Mouse (Mus musculus) gastrocnemius, postnatal 10 days (tissue): ENCODE measurements around the gene Samd4b. TPM values are rescaled to one million over a fixed set of nuclear protein-coding genes. Genes with fewer than 3 reads are reported as not detected.
"Not testable (repeated sequence)": the region's sequence is repeated elsewhere in the genome, so short reads cannot be mapped to it uniquely, and the experiment has no call there.

ENCODE experiments used
- DNase-seq: peaks from one replicate; pipeline ENCODE4 v3.0.0; 2021; ENCODE audit warnings: mixed read lengths
- total RNA-seq, 2 experiments: library from RNA; stranded (reverse); gene quantifications; 2 replicates each; pipeline ENCODE4 v1.2.3; 2021

Gene Samd4b
- total RNA-seq, 2 experiments from 2014 or later: 24.7 to 27.5 TPM

DNA sequence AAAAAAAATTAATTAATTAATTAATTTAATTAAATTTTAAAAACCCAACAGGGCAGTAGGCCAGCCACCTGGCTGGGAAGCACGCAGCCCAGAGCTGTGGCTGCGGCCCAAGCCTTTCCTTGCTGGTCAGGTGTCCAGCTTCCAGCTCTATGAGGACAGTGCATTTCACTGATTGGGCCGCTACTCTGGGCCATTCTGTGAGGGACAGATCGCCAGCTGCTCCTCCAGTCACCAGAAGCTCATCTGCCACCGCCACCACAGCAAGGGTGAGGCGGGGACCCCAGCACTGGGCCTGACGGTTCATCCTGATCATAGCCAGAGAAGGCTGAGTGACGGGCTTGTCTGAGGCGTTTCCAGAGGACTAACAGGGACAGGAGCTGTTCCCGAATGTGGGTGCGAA is 36.0 kb downstream of the Samd4b start:
- no peak for DNase-seq

DNA sequence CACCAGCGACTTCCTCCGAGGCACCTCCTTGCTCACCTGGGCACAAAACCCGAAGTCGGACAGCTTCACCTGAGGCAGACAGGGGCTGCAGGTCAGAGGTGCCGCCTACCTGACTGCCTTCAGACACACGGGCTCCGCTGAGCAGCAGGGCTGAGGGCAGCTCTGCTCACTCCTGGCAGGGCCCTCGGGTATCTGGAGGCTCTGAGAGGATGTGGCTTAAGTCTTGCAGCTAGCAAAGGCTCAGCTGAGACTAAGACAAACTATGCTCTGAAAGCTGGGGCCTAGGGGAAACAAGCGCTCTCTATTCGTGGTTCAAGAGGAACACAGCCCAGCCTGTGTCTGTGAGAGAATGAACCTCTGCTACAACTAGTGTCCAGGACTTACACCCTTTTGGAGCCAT is 37.1 kb downstream of the Samd4b start:
- DNase-seq: no peak

DNA sequence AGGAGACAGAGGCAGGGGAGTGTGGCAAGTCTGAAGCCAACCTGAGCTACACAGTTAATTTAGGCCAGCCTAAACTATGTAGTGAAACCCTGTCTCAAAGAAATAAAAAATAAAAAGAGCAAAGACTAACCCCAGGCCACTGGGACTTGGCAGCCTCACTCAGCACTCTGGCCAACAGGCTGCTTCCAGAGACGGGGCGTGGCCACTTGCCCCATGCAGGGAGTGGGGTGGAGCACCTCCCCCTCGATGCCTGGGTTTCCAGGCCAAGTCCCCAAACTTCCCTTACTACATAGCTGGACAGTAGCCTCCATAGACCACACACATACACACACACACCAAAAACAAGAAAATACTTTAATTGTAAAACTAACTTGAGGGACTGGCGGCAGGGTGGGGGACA is 39.5 kb downstream of the Samd4b start:
- DNase-seq: peak; percentile 62

DNA sequence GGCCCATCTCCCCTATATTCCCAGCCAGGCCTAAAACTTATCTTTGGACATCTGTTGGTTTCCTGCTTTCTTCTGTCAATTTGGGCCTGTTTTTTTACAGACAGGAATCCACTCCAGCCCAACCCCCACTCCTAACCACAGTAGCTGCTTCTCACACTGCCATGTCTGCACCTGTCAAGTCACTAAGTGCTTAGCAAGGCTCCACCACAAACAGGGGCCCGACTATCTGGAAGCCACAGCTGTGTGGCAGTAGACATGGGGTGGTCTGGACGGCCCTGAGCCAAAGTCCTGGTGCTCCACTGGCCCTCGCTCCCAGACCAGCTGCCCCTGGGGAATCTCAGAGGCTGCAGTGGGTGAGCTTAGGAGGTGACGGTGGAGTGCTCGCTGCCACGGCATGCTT is 40.2 kb downstream of the Samd4b start:
- DNase-seq: no peak

DNA sequence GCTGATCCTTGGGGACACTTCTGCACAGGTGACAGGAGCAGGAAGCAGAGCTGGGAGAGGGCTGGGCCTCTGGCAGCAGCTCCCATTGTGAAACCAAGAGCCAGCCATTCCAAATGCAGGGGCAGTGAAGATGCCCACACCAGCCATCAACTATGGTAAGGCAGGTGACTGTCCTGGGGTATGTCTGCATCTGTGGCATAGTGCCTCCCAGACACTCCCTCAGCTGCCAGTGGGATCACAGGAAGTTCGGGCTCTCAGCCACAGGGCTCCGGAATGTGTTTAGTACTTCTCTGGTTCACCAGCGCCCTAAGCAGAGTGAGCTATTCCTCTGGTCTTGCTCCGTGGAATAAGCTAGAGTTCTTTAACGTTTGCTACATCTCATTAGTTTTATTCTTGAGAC is 40.9 kb downstream of the Samd4b start:
- DNase-seq: no peak

DNA sequence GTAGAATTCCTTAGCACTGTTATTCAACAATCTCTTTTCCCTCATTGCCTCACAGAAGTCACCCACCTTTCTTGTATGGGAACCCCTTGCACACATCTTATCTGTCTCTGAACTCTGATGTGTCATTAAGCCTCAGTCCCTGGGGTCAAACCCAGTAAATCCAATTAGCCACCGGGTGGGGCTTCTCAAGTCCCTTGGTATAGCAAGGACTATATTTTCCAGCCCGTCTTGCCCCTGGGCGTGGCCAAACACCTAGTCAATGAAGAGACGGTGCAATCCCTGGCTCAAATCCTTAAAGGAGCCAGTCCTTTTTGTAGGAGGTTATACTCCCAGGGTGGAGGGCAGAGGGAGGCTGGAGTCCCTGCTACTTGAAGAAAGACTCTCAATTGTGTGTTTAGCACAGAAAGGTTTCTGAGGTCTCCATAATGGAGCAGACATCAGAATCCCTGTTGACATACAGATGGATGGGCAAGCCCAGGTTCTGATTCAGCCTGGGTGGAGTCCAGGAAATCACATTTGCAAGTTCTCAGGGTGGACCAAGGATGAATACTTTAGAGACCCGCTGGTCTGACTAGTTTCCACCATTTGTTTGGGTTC is 41.9 kb downstream of the Samd4b start:
- no peak for DNase-seq

DNA sequence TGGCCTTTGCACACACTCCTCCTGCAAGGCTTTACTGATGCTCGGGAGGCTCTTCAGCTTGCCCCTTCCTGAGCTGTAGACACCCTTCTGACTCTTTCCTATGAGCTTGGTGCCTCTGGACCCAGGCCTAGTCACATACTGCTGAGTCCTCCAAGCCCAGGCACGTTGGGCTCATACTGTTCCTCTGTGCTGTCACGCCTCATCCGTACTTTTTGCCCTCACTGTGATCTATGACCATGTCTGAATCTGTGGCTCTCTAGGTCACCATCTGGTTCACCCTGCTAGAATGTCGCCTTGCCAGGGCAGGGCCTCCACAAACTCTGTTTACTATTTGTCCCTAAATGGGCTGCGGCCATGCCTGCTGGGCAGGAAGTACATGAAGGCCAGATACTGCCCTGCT is 44.9 kb downstream of the Samd4b start:
- no peak for DNase-seq

DNA sequence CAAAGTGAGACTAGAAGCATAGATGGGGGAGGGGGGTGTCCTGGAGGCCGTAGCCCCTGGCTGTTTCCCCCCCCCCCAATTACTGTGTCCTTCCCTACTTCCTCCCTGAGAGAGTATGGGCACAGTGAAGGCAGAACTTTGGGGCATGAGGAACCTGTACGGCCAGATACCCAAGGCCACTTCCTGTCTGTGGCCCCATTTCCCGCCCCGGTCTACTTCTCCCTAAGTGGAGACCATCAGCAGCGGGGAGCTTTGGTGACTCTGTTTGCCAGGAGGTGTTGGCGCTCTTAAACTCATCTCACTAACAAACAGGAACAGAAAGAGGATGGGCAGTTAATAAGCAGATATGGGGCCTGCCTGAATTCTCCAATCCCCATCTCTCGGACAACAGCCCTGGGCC is 50.3 kb downstream of the Samd4b start:
- DNase-seq: no peak

DNA sequence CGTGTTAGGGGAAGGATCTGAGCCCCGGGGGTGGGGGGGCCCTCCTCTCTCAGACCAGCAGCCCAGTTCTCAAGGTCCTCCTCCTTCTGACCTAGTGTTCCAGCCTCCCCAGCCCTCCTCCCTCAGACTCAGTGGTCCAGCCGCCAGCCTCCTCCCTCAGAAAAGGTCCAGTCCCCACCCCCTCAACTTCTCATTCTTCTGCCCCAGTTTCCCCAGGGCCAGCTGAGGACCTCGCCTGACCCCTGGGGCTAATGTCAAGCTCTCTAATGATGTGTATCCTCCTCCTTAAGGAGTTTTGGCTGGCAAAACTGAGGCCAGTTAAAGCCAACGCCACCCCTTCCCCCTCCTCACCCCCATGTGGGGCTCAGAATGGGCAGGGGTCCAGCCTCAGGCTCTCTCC is 50.8 kb downstream of the Samd4b start, which contains the start of gene Nccrp1:
Gene Nccrp1, minus strand, starts transcription at position 101 of the 400 bp plus-strand sequence.
- DNase-seq: no peak

DNA sequence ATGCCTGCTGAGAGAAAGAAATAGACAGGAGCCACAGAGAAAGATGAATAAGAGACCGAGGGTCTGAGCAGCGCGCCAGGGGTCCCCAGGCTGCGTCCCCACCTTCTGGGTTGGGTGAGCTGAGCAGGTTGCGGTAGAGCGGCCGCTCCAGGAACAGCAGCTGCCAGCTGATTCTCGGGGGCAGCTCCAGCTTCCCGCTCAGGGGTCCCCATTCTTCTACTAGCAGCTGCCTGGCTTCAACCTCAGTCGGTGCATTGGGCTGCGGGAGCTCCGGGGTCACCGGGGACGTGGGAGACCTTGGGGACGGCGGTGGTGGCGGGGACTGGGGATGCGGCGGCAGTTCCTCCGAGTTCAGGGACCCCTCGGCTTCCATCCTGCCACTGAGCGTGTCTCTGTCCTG is 51.3 kb downstream of the Samd4b start:
- no peak for DNase-seq

DNA sequence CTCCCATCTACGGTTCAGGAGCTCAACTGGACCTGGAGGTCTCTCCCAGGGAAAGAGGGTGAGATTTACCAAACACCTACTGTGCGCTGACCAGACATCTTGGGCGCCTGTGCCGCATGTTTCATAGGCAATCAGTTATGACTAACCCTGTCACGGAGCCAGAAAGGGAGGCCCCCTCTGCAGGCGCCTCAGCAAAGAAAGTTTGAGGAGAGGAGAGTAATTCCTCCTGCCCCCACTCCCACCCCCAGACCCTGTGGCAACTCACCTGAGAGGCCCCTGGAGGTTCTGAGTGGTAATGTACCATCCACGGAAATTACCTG is 52.1 kb downstream of the Samd4b start:
- DNase-seq: no peak

DNA sequence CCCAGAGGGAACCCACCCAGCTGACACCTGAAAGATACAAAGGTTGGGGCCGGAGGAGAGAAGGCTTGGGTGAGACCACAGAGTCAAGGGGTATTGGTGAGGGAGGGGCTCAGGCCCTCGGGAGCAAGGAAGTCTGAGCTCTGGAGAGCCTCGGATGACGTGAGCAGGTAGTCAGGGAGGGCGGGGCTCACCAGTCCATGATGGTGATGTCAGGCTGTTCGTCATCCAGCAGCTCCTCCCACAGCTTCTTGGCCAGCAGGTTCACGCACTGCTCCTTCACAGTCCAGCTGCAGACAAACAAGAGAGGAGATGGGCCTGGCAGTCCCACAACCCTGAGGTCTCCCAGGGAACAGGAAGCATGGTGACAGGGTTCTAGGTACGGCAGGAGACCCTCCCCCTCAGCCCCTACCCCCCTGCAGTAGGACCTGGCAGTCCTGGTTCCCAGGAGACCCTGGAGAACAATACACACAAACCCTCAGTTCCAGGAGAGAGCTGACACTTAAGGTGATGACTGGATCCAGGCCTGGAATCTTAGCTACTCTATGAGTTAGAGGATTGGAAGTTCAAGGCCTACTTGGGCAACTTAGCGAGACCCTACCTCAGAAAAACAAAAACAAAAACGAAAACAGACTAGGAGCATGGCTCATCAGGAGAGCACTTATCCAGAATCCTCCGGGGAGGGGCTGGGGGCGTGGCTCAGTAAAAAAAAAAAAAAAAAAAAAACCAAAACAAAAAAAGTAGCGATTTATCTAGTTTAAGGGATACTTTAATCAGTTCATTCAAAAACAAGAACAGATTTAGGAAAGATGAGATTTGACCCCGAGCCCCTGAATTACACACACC is 52.7 kb downstream of the Samd4b start:
- DNase-seq: no peak

DNA sequence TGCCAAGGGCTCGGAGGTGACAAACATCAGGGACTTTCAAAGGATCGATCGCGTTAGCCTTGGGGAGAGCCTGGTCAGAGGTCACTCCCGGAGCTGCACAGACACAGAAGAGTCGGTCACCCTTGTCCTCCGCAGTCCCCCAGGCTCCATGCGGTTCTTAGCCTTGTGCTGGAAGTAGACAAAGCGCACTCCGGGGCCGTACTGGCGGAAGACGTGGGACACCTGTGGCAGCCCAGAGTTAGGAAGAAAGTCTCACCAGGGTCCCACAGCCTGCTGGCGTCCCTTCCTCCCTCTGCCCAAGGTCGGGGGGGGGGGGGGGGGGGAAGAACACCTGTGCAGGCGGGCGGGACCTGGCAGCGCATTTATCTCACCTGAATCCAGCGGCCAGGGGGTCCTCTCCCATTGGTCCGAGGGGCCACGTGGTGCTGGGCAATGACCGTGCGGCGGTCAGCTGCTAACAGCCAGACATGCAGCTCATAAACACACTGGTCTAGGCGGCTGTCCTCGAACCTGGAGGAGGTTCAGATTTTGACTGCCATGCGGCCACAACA is 53.8 kb downstream of the Samd4b start:
- no peak for DNase-seq

DNA sequence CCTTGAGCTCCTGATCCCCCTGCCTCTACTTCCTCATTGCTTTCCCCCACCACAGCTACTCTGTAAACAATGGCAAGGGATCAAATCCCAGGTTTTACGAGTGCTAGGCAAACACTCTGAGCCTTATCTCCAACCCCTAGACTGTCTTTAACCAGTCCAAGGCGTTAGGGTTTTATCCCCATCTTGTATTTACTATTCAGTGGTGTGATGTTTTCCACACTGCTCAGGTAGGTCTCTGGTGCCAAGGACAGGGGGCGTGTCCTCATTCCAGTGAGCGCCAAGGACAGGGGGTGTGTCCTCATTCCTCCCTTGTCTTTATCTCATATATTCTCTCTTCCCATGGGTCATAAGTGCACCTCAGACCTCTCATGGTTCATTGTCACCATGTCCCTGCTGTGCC is 57.4 kb downstream of the Samd4b start, which contains the start of gene Sycn:
Gene Sycn, plus strand, starts transcription at position 360 of the 400 bp plus-strand sequence.
- no peak for DNase-seq

DNA sequence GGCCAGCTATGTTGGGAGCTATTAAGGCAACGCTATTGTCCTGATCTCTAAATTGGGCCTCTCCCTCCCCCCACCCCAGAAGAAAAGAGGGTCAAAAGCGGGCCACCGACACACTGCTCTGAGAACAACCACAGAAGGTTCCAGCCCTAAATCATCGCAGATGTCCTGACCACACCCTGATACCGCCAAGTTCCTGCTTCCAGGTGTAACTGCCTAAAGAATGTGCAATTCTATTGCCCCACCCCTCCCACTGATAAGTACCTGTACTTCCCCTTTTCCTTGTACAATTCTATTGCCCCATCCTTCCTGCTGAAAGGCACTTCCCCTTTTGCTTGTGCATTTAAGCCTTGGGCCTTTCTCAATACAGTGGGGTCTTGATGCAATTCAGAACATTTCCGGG is 59.1 kb downstream of the Samd4b start:
- DNase-seq: not testable (repeated sequence)

DNA sequence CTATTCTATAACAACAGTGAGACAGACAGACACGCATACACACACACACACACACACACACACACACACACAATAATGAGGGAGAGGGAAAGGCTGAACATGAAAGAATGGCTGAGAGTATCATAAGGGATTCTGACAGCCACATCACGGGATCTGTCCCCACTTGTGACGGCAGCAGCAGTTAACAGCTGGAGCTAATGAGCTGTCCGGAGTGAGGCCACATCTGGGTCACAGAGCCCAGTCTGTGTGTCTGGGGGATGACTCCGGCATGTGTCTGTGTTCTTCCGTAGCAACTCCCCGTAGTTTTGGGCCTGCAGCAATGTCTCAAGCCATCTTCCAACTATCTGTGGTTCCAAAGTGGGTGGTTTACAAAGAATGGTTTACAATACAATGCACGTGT is 65.9 kb downstream of the Samd4b start:
- no peak for DNase-seq

DNA sequence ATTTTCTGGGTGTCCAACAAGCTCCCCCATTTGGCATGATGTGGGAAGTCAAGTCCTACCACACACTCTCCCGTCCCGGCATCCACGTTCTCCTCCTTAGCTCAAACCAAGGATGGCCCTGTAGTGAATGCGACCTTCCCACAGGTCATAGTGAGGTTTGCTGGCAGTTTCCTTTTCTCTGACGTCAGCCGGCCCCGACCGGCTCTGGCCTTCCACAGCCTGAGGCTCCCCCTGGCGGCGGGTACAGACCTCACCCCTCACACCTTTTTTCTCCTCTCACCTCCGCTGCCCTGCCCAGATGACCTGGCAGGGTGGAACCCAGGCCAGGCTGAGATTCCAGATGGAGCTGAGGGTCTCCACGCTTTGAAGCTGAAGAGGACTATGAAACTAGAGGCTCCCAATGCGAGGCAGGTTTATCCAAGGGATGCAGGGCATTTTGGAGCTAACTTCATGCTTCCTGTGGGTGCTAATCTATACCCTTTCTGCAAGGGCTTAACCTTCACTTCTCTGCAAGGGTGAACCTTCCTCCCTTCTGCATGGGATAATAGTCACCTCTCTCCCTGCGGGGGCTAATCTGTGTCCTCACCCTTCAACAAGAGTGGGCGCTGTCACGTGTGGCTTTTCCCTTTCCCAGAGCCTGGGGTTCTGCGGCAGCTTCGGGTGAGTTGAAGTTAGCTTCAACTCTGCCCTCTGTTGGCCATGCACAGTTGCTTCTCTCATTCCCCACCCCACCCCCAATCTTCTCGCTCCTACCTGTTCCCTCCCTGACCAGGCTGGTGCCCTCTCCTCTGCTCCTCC is 69.8 kb downstream of the Samd4b start:
- DNase-seq: peak; percentile 87

DNA sequence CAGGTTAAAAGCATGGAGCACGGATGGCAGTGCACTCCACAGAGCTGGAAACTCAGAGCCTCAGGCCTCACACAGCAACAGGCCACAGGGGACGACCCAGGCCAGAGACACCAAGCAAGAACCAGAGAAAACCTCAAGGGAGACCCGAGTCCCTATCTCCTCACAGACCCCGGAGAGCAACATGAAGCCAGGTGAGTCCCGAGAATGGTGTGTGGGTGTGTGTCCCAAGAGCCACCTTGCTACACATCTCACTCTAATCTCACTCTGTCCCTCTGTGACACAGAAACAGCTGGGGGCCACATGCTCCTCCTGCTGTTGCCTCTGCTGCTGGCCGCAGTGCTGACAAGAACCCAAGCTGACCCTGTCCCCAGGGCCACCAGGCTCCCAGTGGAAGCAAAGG is 75.4 kb downstream of the Samd4b start, which contains the start of gene Ifnl3:
Gene Ifnl3, plus strand, starts transcription at position 301 of the 400 bp plus-strand sequence.
- not testable (repeated sequence) for DNase-seq

DNA sequence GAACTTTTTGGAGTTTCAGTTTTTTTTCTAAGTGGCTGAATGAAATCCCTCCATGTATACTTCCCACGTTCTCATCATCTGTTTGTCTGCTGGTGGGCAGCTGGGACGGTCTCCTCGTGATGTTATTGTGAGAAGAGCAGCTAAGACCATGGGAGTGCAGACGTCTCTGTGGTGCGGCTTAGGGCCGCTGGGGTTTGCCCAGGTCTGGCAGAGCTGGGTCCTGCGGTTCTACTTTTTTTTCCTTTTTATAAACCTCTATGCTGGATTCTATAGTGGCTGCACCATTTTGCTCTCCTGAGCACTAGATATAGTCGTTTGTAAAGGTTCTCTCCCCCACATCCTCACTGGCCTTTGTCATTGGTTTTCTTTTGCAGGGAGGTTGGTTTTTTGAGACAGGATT is 86.5 kb downstream of the Samd4b start:
- no peak for DNase-seq

DNA sequence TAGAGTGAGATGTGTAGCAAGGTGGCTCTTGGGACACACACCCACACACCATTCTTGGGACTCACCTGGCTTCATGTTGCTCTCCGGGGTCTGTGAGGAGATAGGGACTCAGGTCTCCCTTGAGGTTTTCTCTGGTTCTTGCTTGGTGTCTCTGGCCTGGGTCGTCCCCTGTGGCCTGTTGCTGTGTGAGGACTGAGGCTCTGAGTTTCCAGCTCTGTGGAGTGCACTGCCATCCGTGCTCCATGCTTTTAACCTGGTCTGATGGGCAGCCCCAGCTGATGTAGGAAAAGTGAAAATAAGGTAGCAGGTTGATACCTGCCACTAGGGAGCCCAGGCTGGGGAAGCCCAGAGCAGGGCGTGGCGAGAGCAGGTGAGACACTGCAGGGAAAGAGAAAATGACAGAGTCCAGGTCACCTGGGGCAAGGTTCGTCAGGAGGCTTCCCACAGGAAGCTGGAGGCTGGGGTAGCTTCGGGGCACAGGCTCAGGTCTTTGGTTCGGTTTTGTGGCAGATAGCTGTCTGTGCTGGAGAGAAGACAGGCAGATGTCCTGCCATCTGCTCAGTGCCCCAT is 87.5 kb downstream of the Samd4b start, which contains the start of gene Ifnl2:
Gene Ifnl2, minus strand, starts transcription at position 51 of the 570 bp plus-strand sequence.
- DNase-seq: not testable (repeated sequence)

DNA sequence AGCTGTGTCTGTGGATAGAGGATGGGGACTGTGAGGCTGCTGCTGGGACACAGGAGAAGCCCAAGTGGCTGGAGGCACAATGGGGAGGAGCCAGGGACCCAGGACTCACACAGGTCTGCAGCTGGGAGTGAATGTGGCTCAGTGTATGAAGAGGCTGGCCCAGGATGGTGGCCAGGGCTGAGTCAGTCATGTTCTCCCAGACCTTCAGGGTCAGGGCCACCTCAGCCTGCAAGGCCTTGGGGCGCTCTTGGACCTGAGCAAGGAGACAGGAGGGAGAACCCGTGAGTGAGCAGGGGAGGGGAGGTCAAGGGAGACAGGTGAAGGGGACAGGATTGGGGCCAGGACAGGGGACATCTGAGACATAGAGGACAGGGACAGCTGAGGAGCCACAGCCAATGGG is 88.8 kb downstream of the Samd4b start:
- not testable (repeated sequence) for DNase-seq

DNA sequence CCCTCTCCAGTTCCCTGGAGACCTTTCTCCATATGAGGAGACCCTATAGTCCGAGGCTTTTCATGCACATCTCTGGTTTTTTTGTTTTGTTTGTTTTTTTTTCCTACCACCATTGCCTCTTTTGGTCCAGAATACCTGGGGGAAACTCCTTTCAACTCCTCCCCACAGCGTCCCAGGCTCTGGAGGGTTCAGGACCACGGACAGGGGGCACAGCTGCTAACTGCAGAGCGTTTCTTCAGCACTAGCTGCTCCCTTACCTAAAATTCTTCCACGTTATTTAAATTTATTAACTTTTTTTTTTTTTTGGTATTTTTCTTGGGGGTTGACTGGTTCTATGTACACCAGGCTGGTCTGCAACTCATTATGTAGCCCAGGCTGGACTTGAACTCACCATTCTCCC is 92.4 kb downstream of the Samd4b start:
- DNase-seq: no peak
